Mouse (Mus musculus) adrenal gland, postnatal 4 days (tissue): Measurements from ENCODE around the gene Cdh10. TPM values are rescaled to one million over a fixed set of nuclear protein-coding genes. Genes with fewer than 3 reads are reported as not detected.

Experiments used
- DNase-seq, 2 experiments: peaks; one replicate each; pipeline ENCODE4 v3.0.0; 2021 to 2022; ENCODE audit warnings: low spot score in 2 of 2, mixed read lengths in 2 of 2
- total RNA-seq, 2 experiments: library from RNA; stranded (reverse); gene quantifications; 2 replicates each; pipeline ENCODE4 v1.2.3; 2021

Cdh10 gene
- total RNA-seq, 2 experiments from 2014 or later: 1.2 to 1.7 TPM

DNA sequence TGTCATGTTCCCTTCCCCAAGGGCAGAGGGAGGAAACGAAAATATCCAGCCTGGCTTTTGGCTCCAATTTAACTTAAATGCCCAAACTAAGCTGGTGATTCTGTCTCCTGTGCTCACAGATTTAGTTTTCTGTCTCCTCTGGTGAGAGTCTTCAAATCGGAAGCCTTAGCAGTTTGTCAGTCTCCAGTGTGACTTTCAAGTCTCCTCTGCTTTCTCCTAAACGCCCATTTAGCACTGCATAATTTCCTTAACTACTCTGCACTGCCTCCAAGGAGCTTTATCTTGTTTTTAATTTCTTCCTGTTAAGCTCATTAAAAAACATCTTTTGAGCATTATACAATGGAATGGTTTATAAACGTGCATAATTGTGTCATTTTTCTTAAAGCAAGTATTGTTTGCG lies 156.3 kb downstream of the Cdh10 start:
- no peak for DNase-seq

DNA sequence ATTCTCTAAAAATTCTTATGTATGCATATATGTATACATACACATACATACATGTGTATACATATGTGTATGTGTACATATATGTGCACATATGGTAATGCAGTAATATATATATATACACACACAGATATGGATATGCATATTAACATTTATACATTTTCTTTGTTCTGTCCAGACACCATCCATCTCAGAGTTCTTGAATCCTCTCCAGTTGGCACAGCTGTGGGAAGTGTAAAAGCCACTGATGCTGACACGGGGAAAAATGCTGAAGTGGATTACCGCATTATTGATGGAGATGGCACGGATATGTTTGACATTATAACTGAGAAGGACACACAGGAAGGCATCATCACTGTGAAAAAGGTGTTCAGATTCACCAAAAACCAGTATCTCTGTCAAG lies 166.1 kb downstream of the Cdh10 start:
- DNase-seq: no peak

GRCm38 (mm10) chr15:18987671-18988070 lies 168.9 kb downstream of the Cdh10 start:
- no peak for DNase-seq

GRCm38 (mm10) chr15:18993512-18993911 lies 174.8 kb downstream of the Cdh10 start:
- DNase-seq: no peak

DNA sequence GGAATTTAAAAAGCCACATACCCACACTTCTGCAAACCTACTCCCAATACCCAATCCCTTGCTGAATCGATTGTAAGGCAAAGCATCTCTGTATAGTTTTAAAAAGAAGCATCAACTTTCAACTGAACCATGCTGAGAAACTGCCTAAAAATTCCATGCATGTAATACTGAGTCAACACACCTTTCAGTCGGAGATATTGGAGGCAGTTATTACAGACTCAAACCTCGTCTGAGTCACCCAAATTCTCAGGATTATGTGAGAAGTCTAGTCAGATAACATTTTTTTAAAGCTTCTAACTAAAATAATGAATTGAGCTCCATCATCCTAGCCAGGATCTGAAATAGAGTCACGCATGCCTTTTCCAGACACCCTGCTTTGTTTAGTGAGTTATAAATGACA lies 175.5 kb downstream of the Cdh10 start:
- DNase-seq: no peak

DNA sequence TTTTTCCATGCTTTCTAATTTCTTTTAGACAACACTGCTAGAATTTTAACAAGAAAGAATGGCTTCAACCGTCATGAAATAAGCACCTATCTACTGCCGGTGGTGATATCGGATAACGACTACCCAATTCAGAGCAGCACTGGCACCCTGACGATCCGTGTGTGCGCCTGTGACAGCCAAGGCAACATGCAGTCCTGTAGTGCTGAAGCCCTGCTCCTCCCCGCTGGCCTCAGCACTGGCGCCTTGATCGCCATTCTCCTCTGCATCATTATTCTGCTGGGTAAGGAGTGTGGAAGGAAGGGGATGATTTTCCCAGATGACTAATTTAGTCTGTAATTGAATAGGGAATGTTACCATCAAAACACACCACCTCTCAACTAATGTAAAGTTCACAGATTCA lies 192.1 kb downstream of the Cdh10 start:
- no peak for DNase-seq

DNA sequence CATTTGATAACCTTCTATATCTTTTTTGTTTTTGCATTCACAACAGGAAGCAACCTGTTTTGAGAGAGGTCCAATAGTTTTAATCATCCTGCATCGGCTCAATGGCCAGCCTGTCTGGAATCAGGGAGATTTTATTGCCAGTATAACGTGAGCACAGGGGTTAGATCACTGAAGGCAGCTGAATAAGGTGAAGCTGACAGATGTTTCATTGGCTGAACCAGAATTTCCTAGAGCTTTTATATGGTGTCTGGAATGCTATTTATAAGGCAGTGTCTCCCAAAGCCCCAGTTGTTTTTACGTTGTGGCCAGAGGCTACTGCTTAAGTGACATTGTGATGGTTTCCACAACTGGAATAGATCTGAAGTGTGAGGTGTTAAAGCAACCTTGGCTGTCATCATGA lies 214.2 kb downstream of the Cdh10 start:
- no peak for DNase-seq

- DNase-seq: no peak
These were observed 221.3 kb downstream of the Cdh10 start for GRCm38 (mm10) chr15:19040077-19040476.
